In the genomic region with DNA sequence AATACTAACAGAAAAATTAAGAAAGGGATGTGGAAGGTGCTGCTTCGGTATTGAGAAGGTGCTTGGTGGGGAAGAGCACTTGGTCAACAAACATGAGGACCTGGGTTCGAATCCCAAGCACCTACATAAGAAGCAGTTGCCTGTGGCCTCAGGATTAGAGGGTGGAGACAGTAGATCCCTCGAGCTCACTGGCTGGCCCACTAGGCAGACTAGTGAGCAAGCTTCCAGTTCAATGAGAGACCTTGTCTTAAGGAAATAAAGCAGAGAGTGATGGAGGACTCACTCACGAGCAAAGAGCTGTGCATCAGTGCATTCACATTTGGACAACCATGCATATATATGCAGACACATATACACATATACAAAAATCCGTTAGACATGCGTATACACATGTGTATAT, we compare ENCODE assay signal across 27 mouse cellular contexts. TPM values are rescaled to one million over a fixed set of nuclear protein-coding genes. Genes with fewer than 3 reads are reported as not detected.
A peak's percentile ranks its signal among the peaks of the same experiment; 100 is the strongest.
DNase-seq lines count a peak whose midpoint lies in the region; ATAC-seq and TF ChIP-seq lines count a peak whose summit lies in the region.
"Had no signal": no experiment of that assay in that cellular context is flagged by ENCODE, and none has a peak within 500 bp of the region (broad histone marks: within the 10 kb centered on the region; RNA-seq: fewer than 3 reads in every experiment).

No protein-coding gene starts in this region.

- H3K9ac ChIP-seq in liver, embryonic 15.5 days = no peak overlapping the region
- no peak overlapping the region for H3K9ac ChIP-seq in MEL (ENCODE audit: control insufficient read depth, low read depth, low read length, poor library complexity, severe bottlenecking)
- H3K9ac ChIP-seq: embryonic facial prominence, embryonic 13.5 days; embryonic facial prominence, embryonic 15.5 days; forebrain, embryonic 12.5 days had no signal

- H3K9me3 ChIP-seq in liver, embryonic 15.5 days (replicated peaks) = no peaks in the 10 kb centered on the region
- no peaks in the 10 kb centered on the region for H3K9me3 ChIP-seq in MEL (replicated peaks; ENCODE audit: insufficient read depth, low read length)
- H3K9me3 ChIP-seq: embryonic facial prominence, embryonic 15.5 days; forebrain, embryonic 12.5 days; G1E had no signal

- no peak for DNase-seq in liver
- peak; percentile 49 for DNase-seq in MEL (ENCODE audit: low read depth, low spot score)
- DNase-seq in ZHBTc4 (ENCODE audit: low read depth, low spot score) = peak; percentile 59
- no peak for DNase-seq in ovary, adult 18-20 months (ENCODE audit: low spot score)
- DNase-seq: adrenal gland, adult 2 months; adrenal gland, postnatal 10 days; adrenal gland, postnatal 25 days; B cell, adult 2 months; cerebellum, adult 11 months; cerebellum, adult 18-20 months; cerebellum, adult 8-10 months; cerebellum, adult 9-11 months; cerebellum, postnatal 14 days; cerebellum, postnatal 36 days; embryo, embryonic 11 days had no signal

- H3K4me3 ChIP-seq in liver, embryonic 15.5 days (replicated peaks) = no peak overlapping the region
- no peak overlapping the region for H3K4me3 ChIP-seq in MEL (ENCODE audit: control insufficient read depth in 1 of 2, insufficient read depth in 1 of 2, low read depth in 2 of 2, low read length in 2 of 2)
- H3K4me3 ChIP-seq: embryonic facial prominence, embryonic 13.5 days; embryonic facial prominence, embryonic 15.5 days; erythroblast, embryonic 14.5 days; forebrain, embryonic 10.5 days; forebrain, embryonic 12.5 days had no signal

- no peak for ATAC-seq in liver, embryonic 15.5 days (ENCODE audit: insufficient read depth)
- no peak for ATAC-seq in frontal cortex, adult (ENCODE audit: low TSS enrichment)
- ATAC-seq: CD4-positive, CD25-positive, alpha-beta regulatory T cell, adult 4 months; forebrain, embryonic 14.5 days; forebrain, embryonic 16.5 days had no signal

- TF ChIP-seq RAD21 in MEL (IDR thresholded peaks at IDR 0.05; ENCODE audit: low read depth, low read length) = no peak

- no peak overlapping the region for H3K4me2 ChIP-seq in liver, embryonic 15.5 days
- H3K4me2 ChIP-seq: embryonic facial prominence, embryonic 13.5 days; embryonic facial prominence, embryonic 15.5 days; forebrain, embryonic 12.5 days had no signal

- TF ChIP-seq CTCF in MEL (IDR thresholded peaks at IDR 0.05 in 2 of 3, conservative IDR thresholded peaks at IDR 0.05 in 1 of 3; ENCODE audit: control insufficient read depth in 1 of 3, insufficient read depth in 1 of 3, low read depth in 2 of 3, low read length in 3 of 3, poor library complexity in 1 of 3, severe bottlenecking in 1 of 3) = no peak

- H3K4me1 ChIP-seq in liver, embryonic 15.5 days (replicated peaks) = peaks cover 41% of the 10 kb centered on the region
- H3K4me1 ChIP-seq in MEL (ENCODE audit: control insufficient read depth in 1 of 2, insufficient read depth in 2 of 2, low read length in 2 of 2) = peaks cover 0 to 3% of the 10 kb centered on the region in 2 experiments; a peak in 1 of 4 replicates

- no peaks in the 10 kb centered on the region for H3K27me3 ChIP-seq in liver, embryonic 15.5 days
- no peaks in the 10 kb centered on the region for H3K27me3 ChIP-seq in MEL (ENCODE audit: control insufficient read depth in 1 of 2, insufficient read depth in 2 of 2, low read length in 2 of 2)
- H3K27me3 ChIP-seq: CH12.LX; embryonic facial prominence, embryonic 13.5 days; embryonic facial prominence, embryonic 15.5 days; forebrain, embryonic 12.5 days had no signal

- 0 out of 2 replicates have a peak overlapping the region, but pooled peaks have one; percentile 5 for H3K27ac ChIP-seq in liver, embryonic 15.5 days (replicated peaks)
- no peak overlapping the region for H3K27ac ChIP-seq in MEL (ENCODE audit: control insufficient read depth, low read depth, low read length)
- H3K27ac ChIP-seq: embryonic facial prominence, embryonic 13.5 days; embryonic facial prominence, embryonic 15.5 days; forebrain, embryonic 10.5 days; forebrain, embryonic 12.5 days had no signal

- peaks cover 10% of the 10 kb centered on the region for H3K79me2 ChIP-seq in MEL (ENCODE audit: control insufficient read depth, insufficient read depth, low read length, poor library complexity)

- TF ChIP-seq POLR2A in MEL (IDR thresholded peaks at IDR 0.05; ENCODE audit: control insufficient read depth in 1 of 2, insufficient read depth in 1 of 2, low read depth in 1 of 2, low read length in 2 of 2, poor library complexity in 1 of 2) = no peak

- WGBS in liver, embryonic 15.5 days (ENCODE audit: insufficient replicate concordance) = 82% methylated on average over 6 of the region's 6 CpGs

- H3K36me3 ChIP-seq in liver, embryonic 15.5 days (replicated peaks) = peaks cover 61% of the 10 kb centered on the region
- H3K36me3 ChIP-seq in MEL (ENCODE audit: control insufficient read depth in 1 of 2, insufficient read depth in 2 of 2, low read length in 2 of 2) = peaks cover 10 to 18% of the 10 kb centered on the region in 2 experiments

- no peak for TF ChIP-seq EP300 in MEL (IDR thresholded peaks at IDR 0.05; ENCODE audit: low read depth in 1 of 2, low read length in 2 of 2)

TF ChIP-seq in MEL, 35 proteins besides CTCF, POLR2A, EP300 and RAD21:
- no peak for TF ChIP-seq BHLHE40 (IDR thresholded peaks at IDR 0.05; ENCODE audit: borderline replicate concordance, low read depth, low read length)
- no peak for TF ChIP-seq SMC3 (IDR thresholded peaks at IDR 0.05; ENCODE audit: low read depth, low read length)
- no peak for TF ChIP-seq E2F4 (IDR thresholded peaks at IDR 0.05; ENCODE audit: borderline replicate concordance, low read depth, low read length)
- TF ChIP-seq NELFE (IDR thresholded peaks at IDR 0.05; ENCODE audit: low read depth, low read length) = no peak
- no peak for TF ChIP-seq POLR2AphosphoS5 (IDR thresholded peaks at IDR 0.05; ENCODE audit: borderline replicate concordance, low read depth, low read length)
- no peak for TF ChIP-seq ETS1 (IDR thresholded peaks at IDR 0.05; ENCODE audit: low read depth, low read length)
- TF ChIP-seq ZMIZ1 (IDR thresholded peaks at IDR 0.05; ENCODE audit: low read depth, low read length) = no peak
- no peak for TF ChIP-seq ZC3H11A (IDR thresholded peaks at IDR 0.05; ENCODE audit: low read depth, low read length)
- TF ChIP-seq MXI1 (IDR thresholded peaks at IDR 0.05; ENCODE audit: low read depth, low read length) = no peak
- TF ChIP-seq MYB (IDR thresholded peaks at IDR 0.05; ENCODE audit: low read depth, low read length) = no peak

RNA-seq across cellular contexts. Expression of gene Rpl6, which starts 7.8 kb away (rescaled TPM):
- polyA plus RNA-seq in liver, embryonic 15.5 days (2015; fragmentation: Nextera tagmentation; extraction: Ambion mirVana) = 294 and 338 TPM in 2 replicates
- 2,653 and 2,779 TPM in 2 replicates for total RNA-seq in MEL (2012; rRNA removed)
- 1,000 to 10,000 TPM in 1 of 2 experiments, 100 to 1,000 TPM in 1; 850 to 2,901 TPM for polyA plus RNA-seq in MEL (2012; ENCODE audit: insufficient read depth in 1 of 2, insufficient read length in 2 of 2, low read depth in 1 of 2, low replicate concordance in 2 of 2, missing spikeins in 1 of 2)

RNA-seq across cellular contexts. Expression of gene Hectd4, which starts 7.9 kb away (rescaled TPM):
- polyA plus RNA-seq in liver, embryonic 15.5 days (2015; fragmentation: Nextera tagmentation; extraction: Ambion mirVana) = 10.1 and 12.0 TPM in 2 replicates
- total RNA-seq in MEL (2012; rRNA removed) = 6.9 and 7.0 TPM in 2 replicates
- 10 to 100 TPM in 1 of 2 experiments, not detected in 1; 10.8 TPM for polyA plus RNA-seq in MEL (2012; ENCODE audit: insufficient read depth in 1 of 2, insufficient read length in 2 of 2, low read depth in 1 of 2, low replicate concordance in 2 of 2, missing spikeins in 1 of 2)

RNA-seq across cellular contexts. Expression of gene Ptpn11, which starts 20.9 kb away (rescaled TPM):
- 9.1 and 9.2 TPM in 2 replicates for polyA plus RNA-seq in liver, embryonic 15.5 days (2015; fragmentation: Nextera tagmentation; extraction: Ambion mirVana)
- total RNA-seq in MEL (2012; rRNA removed) = 41.4 and 46.5 TPM in 2 replicates
- 10 to 100 TPM; 43.6 to 55.0 TPM for polyA plus RNA-seq in MEL (2012; ENCODE audit: insufficient read depth in 1 of 2, insufficient read length in 2 of 2, low read depth in 1 of 2, low replicate concordance in 2 of 2, missing spikeins in 1 of 2)

Comparison
In these comparisons a context has a peak if more than half of its experiments do, and no peak if none do; other contexts are left out.
1. DNase-seq: peak in MEL (single experiment) and ZHBTc4 (single experiment); none in liver (single experiment) and ovary, adult 18-20 months (single experiment).